Mouse (Mus musculus): ENCODE measurements around the gene Dis3. TPM values are rescaled to one million over a fixed set of nuclear protein-coding genes. Genes with fewer than 3 reads are reported as not detected.
"Not testable (repeated sequence)": the region's sequence is repeated elsewhere in the genome, so short reads cannot be mapped to it uniquely, and the experiment has no call there.

The Dis3 gene
- total and polyA plus RNA-seq, 3 experiments = 42.2 to 159 (median 79.6) TPM

DNA sequence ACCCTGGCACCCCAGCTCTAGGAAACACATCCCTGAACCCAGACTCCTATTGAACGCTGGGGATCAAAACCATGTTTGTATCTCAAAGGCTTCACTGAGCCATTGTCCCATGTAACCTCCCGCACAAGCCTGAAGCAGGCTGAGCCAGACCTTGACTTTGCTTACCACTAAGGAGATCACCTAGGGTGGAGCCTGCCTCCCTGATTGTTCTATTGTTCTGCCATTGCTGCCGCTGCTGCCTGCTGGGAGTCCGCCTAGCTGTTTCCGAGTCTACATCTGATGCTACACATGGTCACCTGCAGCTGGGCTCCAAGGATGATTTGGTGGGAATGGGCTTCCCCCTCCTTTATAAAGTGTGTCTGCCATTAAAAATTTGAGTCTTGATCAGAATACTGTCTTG, 60.3 kb downstream of the Dis3 start:
- H3K27ac ChIP-seq (ENCODE audit: control insufficient read depth, low read depth, low read length); H3K4me3 ChIP-seq (ENCODE audit: control insufficient read depth in 1 of 2, insufficient read depth in 1 of 2, low read depth in 2 of 2, low read length in 2 of 2); H3K27me3 ChIP-seq (ENCODE audit: control insufficient read depth in 1 of 2, insufficient read depth in 2 of 2, low read length in 2 of 2); H3K9ac ChIP-seq (ENCODE audit: control insufficient read depth, low read depth, low read length, poor library complexity, severe bottlenecking); H3K9me3 ChIP-seq (replicated peaks; ENCODE audit: insufficient read depth, low read length); DNase-seq (ENCODE audit: low read depth, low spot score): not testable (repeated sequence)
- peaks cover 18 to 42% of the 10 kb centered on the region in 2 experiments for H3K36me3 ChIP-seq (ENCODE audit: control insufficient read depth in 1 of 2, insufficient read depth in 2 of 2, low read length in 2 of 2)
- H3K4me1 ChIP-seq (ENCODE audit: control insufficient read depth in 1 of 2, insufficient read depth in 2 of 2, low read length in 2 of 2) = peaks cover 11 to 12% of the 10 kb centered on the region in 2 experiments
- H3K79me2 ChIP-seq (ENCODE audit: control insufficient read depth, insufficient read depth, low read length, poor library complexity) = peaks cover 31% of the 10 kb centered on the region

DNA sequence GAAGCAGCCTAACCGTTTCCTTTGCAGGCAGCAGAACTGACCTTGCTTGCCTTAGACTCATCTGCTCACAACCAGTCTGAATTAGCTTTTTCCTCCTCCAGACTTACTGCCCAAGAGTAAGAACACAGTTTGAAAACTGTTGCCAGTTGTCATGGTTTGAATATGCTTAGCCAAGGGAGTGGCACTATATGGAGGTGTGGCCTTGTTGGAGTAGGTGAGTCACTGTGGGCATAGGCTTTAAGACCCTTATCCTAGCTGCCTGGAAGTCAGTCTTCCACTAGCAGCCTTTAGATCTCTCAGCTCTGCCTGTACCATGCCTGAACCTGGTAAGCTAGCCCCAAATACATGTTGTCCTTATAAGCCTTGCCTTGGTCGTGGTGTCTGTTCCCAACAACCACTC, 61.9 kb downstream of the Dis3 start:
- Histone ChIP-seq H3K36me3 (ENCODE audit: control insufficient read depth in 1 of 2, insufficient read depth in 2 of 2, low read length in 2 of 2) (peaks cover 11 to 43% of the 10 kb centered on the region in 2 experiments), H3K79me2 (ENCODE audit: control insufficient read depth, insufficient read depth, low read length, poor library complexity) (peaks cover 21% of the 10 kb centered on the region), H3K4me1 (ENCODE audit: control insufficient read depth in 1 of 2, insufficient read depth in 2 of 2, low read length in 2 of 2) (peaks cover 2 to 9% of the 10 kb centered on the region in 2 experiments; a peak in 3 of 4 replicates), H3K9ac (ENCODE audit: control insufficient read depth, low read depth, low read length, poor library complexity, severe bottlenecking) (no peak overlapping the region), H3K4me3 (ENCODE audit: control insufficient read depth in 1 of 2, insufficient read depth in 1 of 2, low read depth in 2 of 2, low read length in 2 of 2) (no peak overlapping the region), H3K9me3 (replicated peaks; ENCODE audit: insufficient read depth, low read length) (no peaks in the 10 kb centered on the region), H3K27me3 (ENCODE audit: control insufficient read depth in 1 of 2, insufficient read depth in 2 of 2, low read length in 2 of 2) (no peaks in the 10 kb centered on the region), H3K27ac (ENCODE audit: control insufficient read depth, low read depth, low read length) (no peak overlapping the region)
- DNase-seq (ENCODE audit: low read depth, low spot score) = no peak
- TF ChIP-seq POLR2AphosphoS5 (IDR thresholded peaks at IDR 0.05; ENCODE audit: borderline replicate concordance, low read depth, low read length) (no peak), ZMIZ1 (IDR thresholded peaks at IDR 0.05; ENCODE audit: low read depth, low read length) (no peak), POLR2A (IDR thresholded peaks at IDR 0.05; ENCODE audit: control insufficient read depth in 1 of 2, insufficient read depth in 1 of 2, low read depth in 1 of 2, low read length in 2 of 2, poor library complexity in 1 of 2) (no peak), NRF1 (IDR thresholded peaks at IDR 0.05; ENCODE audit: insufficient read depth, low read depth, low read length, poor library complexity, severe bottlenecking) (no peak), BHLHE40 (IDR thresholded peaks at IDR 0.05; ENCODE audit: borderline replicate concordance, low read depth, low read length) (no peak), RAD21 (IDR thresholded peaks at IDR 0.05; ENCODE audit: low read depth, low read length) (no peak), JUND (IDR thresholded peaks at IDR 0.05; ENCODE audit: low read depth, low read length) (no peak), ZNF384 (IDR thresholded peaks at IDR 0.05; ENCODE audit: low read depth, low read length) (no peak), E2F4 (IDR thresholded peaks at IDR 0.05; ENCODE audit: borderline replicate concordance, low read depth, low read length) (no peak), SIN3A (IDR thresholded peaks at IDR 0.05; ENCODE audit: low read length) (no peak), GABPA (IDR thresholded peaks at IDR 0.05; ENCODE audit: low read depth, low read length) (no peak), MXI1 (IDR thresholded peaks at IDR 0.05; ENCODE audit: low read depth, low read length) (no peak), MAX (IDR thresholded peaks at IDR 0.05; ENCODE audit: low read length) (no peak), HCFC1 (IDR thresholded peaks at IDR 0.05; ENCODE audit: low read depth, low read length) (no peak), USF1 (IDR thresholded peaks at IDR 0.05; ENCODE audit: low read depth, low read length) (no peak), CHD2 (IDR thresholded peaks at IDR 0.05; ENCODE audit: low read length) (no peak), USF2 (IDR thresholded peaks at IDR 0.05; ENCODE audit: borderline replicate concordance in 1 of 2, insufficient read depth in 1 of 2, low read depth in 1 of 2, low read length in 2 of 2) (no peak)

Measured in MEL (cell line).